Mouse (Mus musculus): ENCODE data around the gene Emx1.

DNA sequence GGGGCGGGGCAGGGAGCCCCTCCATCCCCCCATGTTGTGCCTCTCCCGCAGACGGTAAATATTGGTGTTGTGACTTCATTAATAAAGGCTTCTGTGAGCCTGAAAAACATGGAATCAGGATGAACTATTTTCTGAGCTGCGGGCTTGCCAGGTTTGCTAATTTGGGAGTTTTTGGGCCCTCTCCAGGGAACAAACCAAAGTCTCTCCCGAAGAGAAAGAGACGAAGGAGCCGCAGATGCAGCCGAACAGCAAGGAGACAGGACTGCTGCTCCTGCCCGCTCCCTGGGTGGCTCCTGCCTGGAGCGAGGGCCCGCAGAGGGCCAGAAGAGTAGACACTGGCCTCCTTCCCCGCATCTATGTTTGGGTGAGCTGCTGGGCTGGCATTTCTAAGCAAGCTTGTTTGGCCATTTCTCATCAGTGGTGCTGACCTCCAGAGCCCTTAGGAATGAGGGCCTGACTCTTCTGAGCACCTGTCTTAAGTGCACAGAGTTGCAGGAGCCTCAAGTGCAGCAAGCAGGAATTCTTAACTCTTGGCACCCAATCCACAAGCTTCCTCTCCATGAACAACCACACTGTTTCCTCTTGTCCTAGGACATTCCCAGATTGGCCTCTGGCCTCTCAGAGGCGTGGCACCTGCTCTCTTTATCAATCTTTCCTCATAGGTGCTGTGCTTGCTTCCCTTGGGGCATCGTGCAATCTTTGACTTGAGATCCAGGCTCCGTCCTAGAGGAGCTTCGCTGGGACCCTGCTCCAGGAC, 19.1 kb downstream of the Emx1 start:
- TF ChIP-seq ZKSCAN1 (IDR thresholded peaks at IDR 0.05; ENCODE audit: borderline replicate concordance, low read depth, low read length) (no peak), IRF4 (IDR thresholded peaks at IDR 0.05; ENCODE audit: low read depth, low read length) (no peak), TCF12 (IDR thresholded peaks at IDR 0.05; ENCODE audit: low read depth, low read length) (no peak), MAFK (IDR thresholded peaks at IDR 0.05; ENCODE audit: insufficient replicate concordance, low read length) (no peak), ETS1 (conservative IDR thresholded peaks at IDR 0.05; ENCODE audit: low read depth, low read length) (no peak), USF2 (conservative IDR thresholded peaks at IDR 0.05; ENCODE audit: low read depth, low read length) (no peak), POLR2A (IDR thresholded peaks at IDR 0.05; ENCODE audit: low read depth, low read length) (no peak), CTCF (conservative IDR thresholded peaks at IDR 0.05 in 1 of 2, IDR thresholded peaks at IDR 0.05 in 1 of 2; ENCODE audit: low read depth in 2 of 2, low read length in 2 of 2) (no peak), ZC3H11A (IDR thresholded peaks at IDR 0.05; ENCODE audit: low read depth, low read length) (no peak), RCOR1 (conservative IDR thresholded peaks at IDR 0.05; ENCODE audit: low read depth, low read length) (no peak)
